Mouse (Mus musculus): Measurements from ENCODE around the gene Uqcc1.
"Not testable (repeated sequence)": the region's sequence is repeated elsewhere in the genome, so short reads cannot be mapped to it uniquely, and the experiment has no call there.

Uqcc1 gene

DNA sequence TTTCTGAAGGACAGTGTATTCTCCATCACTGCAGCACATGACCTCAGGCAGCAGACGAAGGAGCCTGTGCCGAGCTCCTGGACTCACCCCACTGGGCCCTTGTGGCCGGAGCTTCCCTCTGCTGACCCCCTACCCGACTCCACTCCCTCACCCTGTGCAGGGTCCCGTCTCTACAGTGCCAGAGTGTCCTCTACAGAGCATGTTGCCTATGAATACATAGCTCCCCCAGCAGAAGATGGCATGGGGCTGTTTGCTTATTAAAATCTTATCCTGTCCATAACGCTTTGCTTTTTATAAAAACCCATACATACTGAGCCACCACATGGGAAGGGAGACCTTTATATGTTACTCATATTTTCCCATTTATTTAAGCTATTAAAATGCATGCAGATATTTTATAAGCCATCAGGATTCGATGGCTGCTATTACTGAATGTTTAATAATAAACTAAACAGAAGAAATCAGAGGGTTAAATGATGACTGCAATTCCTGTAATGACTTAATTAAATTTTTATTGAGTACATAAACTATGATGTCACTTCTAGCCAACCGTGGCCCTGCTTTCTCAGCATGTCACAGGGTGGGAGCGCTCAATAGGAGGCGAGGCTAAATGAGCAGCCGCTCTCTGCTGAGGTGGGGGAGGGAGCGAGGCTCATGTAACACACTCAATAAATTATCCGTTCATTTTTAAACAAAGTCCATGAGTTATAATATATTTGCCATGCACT, 67.4 kb downstream of the Uqcc1 start:
- peak in 1 of 2 experiments; percentile 9 for DNase-seq (ENCODE audit: low spot score in 2 of 2)

- DNase-seq (ENCODE audit: low spot score in 2 of 2), result no peak
Observed at GRCm38 (mm10) chr2:155861581-155861980, 68.5 kb downstream of the Uqcc1 start.

GRCm38 (mm10) chr2:155860102-155860501, 70.0 kb downstream of the Uqcc1 start:
- DNase-seq (ENCODE audit: low spot score in 2 of 2), result no peak

- DNase-seq (ENCODE audit: low spot score in 2 of 2), result no peak
Observed at GRCm38 (mm10) chr2:155852536-155852935, 77.6 kb downstream of the Uqcc1 start.

- DNase-seq (ENCODE audit: low spot score in 2 of 2), result no peak
Observed at GRCm38 (mm10) chr2:155850120-155850519, 80.0 kb downstream of the Uqcc1 start.

- DNase-seq (ENCODE audit: low spot score in 2 of 2), result no peak
Observed at GRCm38 (mm10) chr2:155849464-155849863, 80.6 kb downstream of the Uqcc1 start.

- DNase-seq (ENCODE audit: low spot score in 2 of 2), result peak; percentile 45 to 67
Observed at GRCm38 (mm10) chr2:155848291-155848690, 81.8 kb downstream of the Uqcc1 start.

- DNase-seq (ENCODE audit: low spot score in 2 of 2), result no peak
Observed at GRCm38 (mm10) chr2:155846930-155847329, 83.2 kb downstream of the Uqcc1 start.

GRCm38 (mm10) chr2:155838961-155839360, 91.1 kb downstream of the Uqcc1 start:
- no peak for DNase-seq (ENCODE audit: low spot score in 2 of 2)

GRCm38 (mm10) chr2:155837961-155838360, 92.1 kb downstream of the Uqcc1 start:
- no peak for DNase-seq (ENCODE audit: low spot score in 2 of 2)

DNA sequence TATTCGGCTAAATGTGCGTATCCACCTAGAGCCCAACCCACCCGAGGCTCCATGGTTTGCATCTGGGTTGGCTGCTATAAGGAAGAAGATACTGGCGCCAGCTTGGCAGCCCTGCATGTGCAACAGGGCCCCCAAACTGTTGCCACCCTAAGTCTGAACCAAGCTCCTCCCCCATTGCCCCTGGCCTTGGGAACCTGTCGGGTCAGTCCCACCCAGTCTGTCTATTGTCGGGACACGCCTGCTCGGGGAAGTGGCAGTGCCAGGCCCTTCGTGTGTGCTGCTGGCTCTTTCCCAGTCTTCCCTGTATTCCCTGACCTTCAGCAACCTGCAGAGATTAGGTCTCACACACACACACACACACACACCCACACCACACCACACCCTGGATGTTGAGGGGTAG, 95.4 kb downstream of the Uqcc1 start, which contains the start of gene Fam83c:
Gene Fam83c, minus strand, starts transcription at position 123 of the 400 bp plus-strand sequence.
- DNase-seq (ENCODE audit: low spot score in 2 of 2), result no peak

- DNase-seq (ENCODE audit: low spot score in 2 of 2), result not testable (repeated sequence)
Observed at GRCm38 (mm10) chr2:155832087-155832486, 98.0 kb downstream of the Uqcc1 start.

DNA sequence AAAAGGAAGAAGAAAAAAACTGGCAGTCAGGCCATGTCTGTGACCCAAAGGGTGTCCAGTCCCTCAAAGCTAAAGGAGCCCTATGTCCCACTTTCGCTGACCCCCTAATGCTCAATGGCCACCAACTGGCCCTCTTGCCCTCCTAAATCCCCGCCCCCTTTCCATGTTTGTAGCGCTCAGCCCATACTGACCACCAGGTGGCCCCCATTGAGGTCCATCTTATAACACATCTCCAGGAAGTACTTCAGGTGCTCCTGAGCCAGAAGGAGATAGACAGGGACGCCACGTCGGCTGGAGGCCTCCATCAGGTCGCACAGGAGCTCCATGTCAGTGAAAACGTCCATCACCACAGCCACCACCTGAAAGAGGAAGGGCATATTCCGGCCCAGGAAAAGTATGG, 98.8 kb downstream of the Uqcc1 start:
- no peak for DNase-seq (ENCODE audit: low spot score in 2 of 2)

DNA sequence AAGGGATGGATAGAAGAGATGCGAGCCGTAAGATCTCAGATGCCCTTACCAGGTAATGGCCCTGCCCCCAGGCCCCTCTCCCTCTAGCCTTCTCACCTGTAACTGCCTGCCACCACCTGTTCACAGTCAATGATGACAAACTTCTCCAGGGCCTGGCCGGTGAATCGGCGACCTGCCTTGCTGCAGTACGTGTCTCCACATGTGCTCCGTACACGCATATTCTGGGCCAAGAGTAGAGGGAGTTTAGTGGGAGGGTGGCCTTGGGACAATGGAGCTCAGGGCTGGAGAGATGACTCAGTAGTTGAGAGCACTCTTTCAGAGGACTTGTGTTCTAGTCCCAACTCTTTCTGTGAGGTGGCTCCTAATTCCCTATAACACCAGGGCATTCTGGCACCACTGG, 99.3 kb downstream of the Uqcc1 start:
- DNase-seq (ENCODE audit: low spot score in 2 of 2), result no peak

- DNase-seq (ENCODE audit: low spot score in 2 of 2), result peak; percentile 78 to 80
Observed at GRCm38 (mm10) chr2:155826630-155827424, 103.3 kb downstream of the Uqcc1 start, which contains the start of gene Eif6. Eif6 (minus strand) TSS chr2:155826925.

DNA sequence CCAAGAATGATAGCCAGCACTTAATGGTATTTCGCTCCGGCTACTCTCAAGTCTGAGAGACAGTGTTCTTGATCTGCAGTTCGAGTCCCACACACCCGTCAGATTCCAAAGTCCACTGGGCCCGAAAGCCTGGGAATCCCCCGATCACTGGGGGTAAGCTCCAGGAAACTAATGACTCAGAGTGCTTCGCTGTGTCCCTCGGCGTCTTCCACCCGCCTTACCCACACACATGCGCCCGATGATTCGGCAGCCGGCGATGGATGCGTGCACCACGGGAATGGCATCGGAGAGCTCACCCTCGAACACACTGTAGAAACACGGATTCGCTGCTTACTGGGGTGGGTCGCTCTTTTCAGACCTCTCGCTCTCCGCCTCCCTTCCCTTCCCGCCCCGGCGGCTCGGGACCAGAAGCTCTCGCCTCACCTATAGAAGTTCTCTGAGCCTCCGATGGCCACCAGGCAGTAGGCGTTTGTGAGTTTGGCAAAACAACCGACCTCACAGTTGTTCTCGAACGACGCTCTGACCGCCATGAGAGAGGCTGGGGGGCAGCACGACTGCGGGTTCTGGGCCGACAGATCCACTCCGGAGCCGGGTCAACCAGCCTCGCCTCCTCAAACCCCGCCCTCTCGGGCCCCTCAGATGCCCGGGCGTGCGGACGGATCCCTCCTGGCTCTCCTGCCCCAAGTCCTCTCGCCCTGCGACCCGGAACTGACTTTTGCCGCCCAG, 104.0 kb downstream of the Uqcc1 start:
- DNase-seq (ENCODE audit: low spot score in 2 of 2), result no peak

- DNase-seq (ENCODE audit: low spot score in 2 of 2), result no peak
Observed at GRCm38 (mm10) chr2:155823722-155824121, 106.4 kb downstream of the Uqcc1 start.

DNA sequence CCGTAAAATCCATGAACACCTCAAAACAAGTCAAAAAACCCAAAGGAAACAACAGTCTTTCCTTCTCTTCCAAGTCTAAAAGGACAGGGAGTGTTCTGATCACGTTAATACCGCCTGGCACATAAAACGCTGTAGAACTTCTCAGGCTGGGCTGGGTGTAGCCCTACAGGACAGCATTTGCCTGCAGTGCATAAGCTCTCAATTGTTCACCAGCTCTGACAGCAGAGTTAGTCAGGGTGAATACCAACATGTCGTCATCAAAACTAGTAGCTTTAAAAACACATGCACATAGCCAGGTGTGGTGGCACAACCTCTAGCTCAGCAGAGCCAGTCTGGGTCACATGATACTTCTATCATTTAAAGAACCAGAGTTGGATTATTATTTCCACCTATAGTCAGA, 109.3 kb downstream of the Uqcc1 start:
- no peak for DNase-seq (ENCODE audit: low spot score in 2 of 2)

DNA sequence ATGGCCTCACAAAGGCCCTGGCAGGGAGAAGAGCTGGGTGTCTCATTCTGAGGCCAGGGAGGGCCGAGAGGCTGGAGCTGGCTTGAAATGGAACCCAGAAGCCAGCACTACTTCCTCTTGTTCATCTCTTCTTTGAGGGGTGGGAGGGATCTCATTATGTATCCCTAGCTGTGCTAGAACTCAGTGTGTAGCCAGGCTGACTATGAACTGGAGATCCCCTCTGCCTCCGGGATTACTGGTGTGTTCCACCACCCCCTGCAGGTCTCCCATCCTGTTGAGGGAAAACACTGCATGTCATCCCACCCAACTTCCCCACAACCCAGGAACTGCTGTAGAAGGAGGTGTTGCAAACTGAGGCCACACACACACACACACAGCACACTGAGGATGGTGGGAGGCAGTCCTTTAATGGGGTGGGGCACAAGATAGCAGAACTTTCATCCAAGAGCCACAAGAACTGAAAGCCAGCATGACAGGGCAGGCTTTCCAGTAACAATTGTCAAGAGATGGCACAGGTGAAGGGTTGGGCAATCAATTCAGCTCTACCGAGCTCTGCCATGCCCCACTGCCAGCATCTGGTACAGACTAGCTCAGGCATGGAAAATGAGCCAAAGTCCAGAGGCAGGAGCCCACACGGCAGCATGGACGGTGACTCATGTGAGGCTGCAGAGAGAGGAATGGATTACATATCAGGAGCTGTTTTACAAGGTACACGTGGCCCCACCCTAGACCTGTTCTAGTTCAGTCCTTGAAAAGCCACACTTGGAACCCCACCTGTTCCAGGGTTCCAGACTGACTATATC, 110.5 kb downstream of the Uqcc1 start:
- no peak for DNase-seq (ENCODE audit: low spot score in 2 of 2)

DNA sequence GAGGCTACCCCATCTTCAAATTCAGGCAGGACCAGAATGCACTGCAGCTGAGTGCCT, 110.9 kb downstream of the Uqcc1 start, which contains the start of gene BC029722:
Gene BC029722, minus strand, starts transcription at position 35 of the 57 bp plus-strand sequence.
- DNase-seq (ENCODE audit: low spot score in 2 of 2), result no peak

DNA sequence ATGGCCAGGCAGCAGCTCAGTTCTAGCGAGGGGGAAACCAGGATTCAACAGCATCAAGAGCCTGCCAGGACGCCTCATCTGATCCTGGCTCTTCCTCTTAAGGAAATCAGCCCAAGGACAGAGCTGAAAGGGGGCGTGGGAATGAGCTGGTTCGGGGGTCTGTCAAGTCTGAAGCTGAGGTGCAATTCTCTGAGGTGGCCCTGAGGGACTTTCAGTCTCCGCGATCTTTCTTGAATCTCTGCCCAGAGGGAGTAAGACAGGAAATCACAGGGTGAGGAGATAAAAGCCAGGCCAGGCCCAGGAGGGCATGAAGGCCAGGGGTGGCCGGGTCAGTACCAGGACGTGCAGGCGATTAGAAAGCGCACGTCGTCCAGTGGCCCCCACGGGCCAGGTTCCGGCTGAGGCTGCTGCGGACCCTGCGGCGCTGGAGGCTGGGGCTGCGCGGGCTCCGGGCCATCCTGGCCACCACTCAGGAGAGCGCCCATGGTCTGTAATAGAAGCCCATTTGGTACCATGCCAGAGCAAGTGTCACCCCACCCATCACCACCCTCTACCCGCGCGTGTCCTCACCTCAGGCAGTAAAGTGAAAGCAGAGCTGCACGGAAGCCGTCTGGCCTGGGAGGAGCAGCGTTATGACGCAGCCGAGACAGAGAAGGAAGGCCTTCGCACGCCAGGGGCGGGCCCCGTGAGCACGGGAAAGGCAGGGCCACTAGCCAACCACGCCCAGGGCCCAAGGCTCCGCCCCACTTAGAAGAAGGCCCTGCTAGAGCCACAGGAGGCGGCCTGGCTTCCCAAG, 111.3 kb downstream of the Uqcc1 start:
- peak; percentile 92 to 94 for DNase-seq (ENCODE audit: low spot score in 2 of 2)
